Mouse (Mus musculus) small intestine, adult 2 months (tissue): ENCODE measurements around the gene Rps16. TPM values are rescaled to one million over a fixed set of nuclear protein-coding genes. Genes with fewer than 3 reads are reported as not detected.

Experiments
- H3K27ac ChIP-seq: fragments of 200-500 bp; 2 replicates; pipeline ENCODE4 v1.5.1; 2012; ENCODE audit warnings: low read depth, low read length, control low read depth, inconsistent platforms; ENCODE audit not compliant: insufficient read depth
- H3K27me3 ChIP-seq: fragments of 200-500 bp; 2 replicates; pipeline ENCODE4 v1.6.1; 2012; ENCODE audit warnings: mild to moderate bottlenecking, moderate library complexity, low read length, inconsistent platforms; ENCODE audit not compliant: control insufficient read depth, insufficient read depth
- H3K36me3 ChIP-seq: fragments of 200-500 bp; 2 replicates; pipeline ENCODE4 v1.6.1; 2012; ENCODE audit warnings: mild to moderate bottlenecking, low read length, control low read depth, inconsistent platforms; ENCODE audit not compliant: control insufficient read depth, insufficient read depth
- H3K4me1 ChIP-seq: fragments of 200-500 bp; 2 replicates; pipeline ENCODE4 v1.6.1; 2012; ENCODE audit warnings: low read length, inconsistent platforms, mixed read lengths; ENCODE audit not compliant: control insufficient read depth, insufficient read depth, insufficient read length
- H3K4me3 ChIP-seq: fragments of 200-500 bp; 2 replicates; pipeline ENCODE4 v1.5.1; 2012; ENCODE audit warnings: low read depth, mild to moderate bottlenecking, control low read depth, inconsistent platforms, low read length, moderate library complexity
- CTCF ChIP-seq: fragments of 200-500 bp; IDR thresholded peaks from 2 replicates; pipeline ENCODE4 v1.5.1; 2012; ENCODE audit warnings: low read depth, mild to moderate bottlenecking, control low read depth, inconsistent platforms, low read length, moderate library complexity, mixed read lengths; ENCODE audit not compliant: insufficient replicate concordance, insufficient read length; ENCODE audit errors: extremely low read depth
- POLR2A ChIP-seq: fragments of 200-500 bp; IDR thresholded peaks from 2 replicates; pipeline ENCODE4 v1.6.1; 2012; ENCODE audit warnings: low read depth, mild to moderate bottlenecking, control low read depth, inconsistent platforms, low read length, moderate library complexity
- WGBS: fragments of 180-500 bp; shearing (Covaris S2); methylation state at CpG from one replicate; pipeline ENCODE4 v1.1.7; 2018; 5-methylcytosine and 5-hydroxymethylcytosine counted together
- polyA plus RNA-seq: library from polyadenylated mRNA; depleted of rRNA; stranded (reverse); fragments of >200 nt; gene quantifications from 2 replicates; pipeline ENCODE4 v1.2.3, GENCODE M21; 2012

Gene Rps16
- polyA plus RNA-seq, 1 experiment, result 996 TPM

GRCm38 (mm10) chr7:28348601-28349000 is 1.9 kb upstream of the Rps16 start:
- H3K27me3 ChIP-seq, result no peaks in the 10 kb centered on the region
- WGBS, result 80% methylated on average over 7 of the region's 7 CpGs
- TF ChIP-seq POLR2A, result no peak
- TF ChIP-seq CTCF, result no peak
- no peak overlapping the region for H3K27ac ChIP-seq
- peaks cover 14% of the 10 kb centered on the region for H3K36me3 ChIP-seq
- H3K4me3 ChIP-seq, result no peak overlapping the region
- H3K4me1 ChIP-seq, result peaks cover 3% of the 10 kb centered on the region; the same call in 1 of the 2 replicates

- Histone ChIP-seq H3K36me3 (peaks cover 17% of the 10 kb centered on the region), H3K27me3 (no peaks in the 10 kb centered on the region), H3K27ac (no peak overlapping the region), H3K4me1 (peaks cover 7% of the 10 kb centered on the region; the same call in 1 of the 2 replicates), H3K4me3 (peak overlapping the region; percentile 8; the same call in 1 of the 2 replicates)
- no peak for TF ChIP-seq POLR2A
- no peak for TF ChIP-seq CTCF
- WGBS, result 11% methylated on average over 4 of the region's 4 CpGs
Measured at GRCm38 (mm10) chr7:28351676-28352191, 1.3 kb downstream of the Rps16 start.

GRCm38 (mm10) chr7:28353267-28353666 is 2.8 kb downstream of the Rps16 start:
- Histone ChIP-seq H3K4me1 (peaks cover 15% of the 10 kb centered on the region), H3K36me3 (peaks cover 17% of the 10 kb centered on the region), H3K27ac (no peak overlapping the region), H3K27me3 (no peaks in the 10 kb centered on the region), H3K4me3 (no peak overlapping the region)
- TF ChIP-seq CTCF (no peak), POLR2A (no peak)
- WGBS, result 79% methylated on average over 2 of the region's 2 CpGs

GRCm38 (mm10) chr7:28354113-28354581 is 3.7 kb downstream of the Rps16 start:
- Histone ChIP-seq H3K4me3 (no peak overlapping the region), H3K36me3 (peaks cover 17% of the 10 kb centered on the region), H3K27ac (no peak overlapping the region), H3K4me1 (peaks cover 21% of the 10 kb centered on the region), H3K27me3 (no peaks in the 10 kb centered on the region)
- WGBS, result 49% methylated on average over 3 of the region's 3 CpGs
- TF ChIP-seq CTCF, result no peak
- no peak for TF ChIP-seq POLR2A

- Histone ChIP-seq H3K4me1 (peaks cover 24% of the 10 kb centered on the region), H3K27me3 (no peaks in the 10 kb centered on the region), H3K27ac (no peak overlapping the region), H3K36me3 (peaks cover 17% of the 10 kb centered on the region), H3K4me3 (no peak overlapping the region)
- 96% methylated on average over 3 of the region's 3 CpGs for WGBS
- TF ChIP-seq POLR2A, result no peak
- TF ChIP-seq CTCF, result no peak
Measured at GRCm38 (mm10) chr7:28354596-28354995, 4.1 kb downstream of the Rps16 start.

- H3K27me3 ChIP-seq, result no peaks in the 10 kb centered on the region
- TF ChIP-seq POLR2A, result no peak
- WGBS, result 71% methylated on average over 3 of the region's 3 CpGs
- no peak overlapping the region for H3K4me3 ChIP-seq
- peaks cover 25% of the 10 kb centered on the region for H3K4me1 ChIP-seq
- H3K27ac ChIP-seq, result no peak overlapping the region
- H3K36me3 ChIP-seq, result peaks cover 21% of the 10 kb centered on the region
Measured at GRCm38 (mm10) chr7:28355221-28355620, 4.8 kb downstream of the Rps16 start.

GRCm38 (mm10) chr7:28356981-28357380 is 6.5 kb downstream of the Rps16 start:
- H3K4me3 ChIP-seq, result no peak overlapping the region
- H3K27ac ChIP-seq, result peak overlapping the region; percentile 69
- H3K4me1 ChIP-seq, result peaks cover 22% of the 10 kb centered on the region
- peaks cover 24% of the 10 kb centered on the region for H3K36me3 ChIP-seq
- TF ChIP-seq CTCF, result no peak
- TF ChIP-seq POLR2A, result no peak
- H3K27me3 ChIP-seq, result no peaks in the 10 kb centered on the region
- WGBS, result 31% methylated on average over 5 of the region's 5 CpGs
